Mouse (Mus musculus): ENCODE measurements around the gene Zfp697. TPM values are rescaled to one million over a fixed set of nuclear protein-coding genes. Genes with fewer than 3 reads are reported as not detected.
A peak's percentile ranks its signal among the peaks of the same experiment; 100 is the strongest.

Zfp697 gene
- polyA plus RNA-seq, 1 experiment from 2014 or later, result 9.4 TPM

GRCm38 (mm10) chr3:98353892-98354291 lies 28.4 kb upstream of the Zfp697 start:
- Histone ChIP-seq H3K4me1 (no peaks in the 10 kb centered on the region), H3K36me3 (no peaks in the 10 kb centered on the region), H3K27ac (no peak overlapping the region), H3K27me3 (ENCODE audit: low read depth, poor library complexity, severe bottlenecking) (no peaks in the 10 kb centered on the region), H3K9me3 (replicated peaks) (no peaks in the 10 kb centered on the region), H3K4me3 (no peak overlapping the region)
- DNase-seq (ENCODE audit: low spot score), result peak; percentile 59
- WGBS, result 35% methylated on average over 7 of the region's 7 CpGs

- no peak for DNase-seq (ENCODE audit: low spot score)
- Histone ChIP-seq H3K36me3 (no peaks in the 10 kb centered on the region), H3K27ac (no peak overlapping the region)
These were observed 26.8 kb upstream of the Zfp697 start for GRCm38 (mm10) chr3:98355344-98356025.

GRCm38 (mm10) chr3:98356026-98356365 lies 26.3 kb upstream of the Zfp697 start:
- Histone ChIP-seq H3K27ac (no peak overlapping the region), H3K4me1 (no peaks in the 10 kb centered on the region)
- WGBS, result 76% methylated on average over 6 of the region's 6 CpGs

More at GRCm38 (mm10) chr3:98355344-98356025, 26.8 kb upstream of the Zfp697 start:
- Histone ChIP-seq H3K4me1 (no peaks in the 10 kb centered on the region), H3K4me3 (no peak overlapping the region), H3K27me3 (ENCODE audit: low read depth, poor library complexity, severe bottlenecking) (no peaks in the 10 kb centered on the region), H3K9me3 (replicated peaks) (no peaks in the 10 kb centered on the region)
- WGBS, result 76% methylated on average over 10 of the region's 10 CpGs

GRCm38 (mm10) chr3:98356632-98357370 lies 25.5 kb upstream of the Zfp697 start:
- no peak for DNase-seq (ENCODE audit: low spot score)
- Histone ChIP-seq H3K9me3 (replicated peaks) (no peaks in the 10 kb centered on the region), H3K27me3 (ENCODE audit: low read depth, poor library complexity, severe bottlenecking) (no peaks in the 10 kb centered on the region), H3K4me3 (no peak overlapping the region), H3K4me1 (no peaks in the 10 kb centered on the region), H3K36me3 (no peaks in the 10 kb centered on the region), H3K27ac (no peak overlapping the region)
- 64% methylated on average over 3 of the region's 3 CpGs for WGBS

More at GRCm38 (mm10) chr3:98356026-98356365, 26.3 kb upstream of the Zfp697 start:
- Histone ChIP-seq H3K36me3 (no peaks in the 10 kb centered on the region), H3K27me3 (ENCODE audit: low read depth, poor library complexity, severe bottlenecking) (no peaks in the 10 kb centered on the region), H3K4me3 (no peak overlapping the region), H3K9me3 (replicated peaks) (no peaks in the 10 kb centered on the region)
- no peak for DNase-seq (ENCODE audit: low spot score)

- DNase-seq (ENCODE audit: low spot score), result no peak
- H3K27me3 ChIP-seq (ENCODE audit: low read depth, poor library complexity, severe bottlenecking), result no peaks in the 10 kb centered on the region
- H3K36me3 ChIP-seq, result no peaks in the 10 kb centered on the region
- H3K4me1 ChIP-seq, result no peaks in the 10 kb centered on the region
- no peaks in the 10 kb centered on the region for H3K9me3 ChIP-seq (replicated peaks)
- no peak overlapping the region for H3K27ac ChIP-seq
- 36% methylated on average over 2 of the region's 2 CpGs for WGBS
- no peak overlapping the region for H3K4me3 ChIP-seq
These were observed 19.5 kb upstream of the Zfp697 start for GRCm38 (mm10) chr3:98362753-98363152.

GRCm38 (mm10) chr3:98366086-98366485 lies 16.2 kb upstream of the Zfp697 start:
- no peak overlapping the region for H3K27ac ChIP-seq

GRCm38 (mm10) chr3:98366823-98367222 lies 15.4 kb upstream of the Zfp697 start:
- no peaks in the 10 kb centered on the region for H3K27me3 ChIP-seq (ENCODE audit: low read depth, poor library complexity, severe bottlenecking)
- no peak overlapping the region for H3K4me3 ChIP-seq
- H3K27ac ChIP-seq, result no peak overlapping the region
- DNase-seq (ENCODE audit: low spot score), result no peak
- WGBS, result 84% methylated on average over 4 of the region's 4 CpGs
- no peaks in the 10 kb centered on the region for H3K36me3 ChIP-seq
- no peaks in the 10 kb centered on the region for H3K4me1 ChIP-seq
- no peaks in the 10 kb centered on the region for H3K9me3 ChIP-seq (replicated peaks)

More at GRCm38 (mm10) chr3:98366086-98366485, 16.2 kb upstream of the Zfp697 start:
- Histone ChIP-seq H3K9me3 (replicated peaks) (no peaks in the 10 kb centered on the region), H3K4me3 (no peak overlapping the region), H3K36me3 (no peaks in the 10 kb centered on the region), H3K27me3 (ENCODE audit: low read depth, poor library complexity, severe bottlenecking) (no peaks in the 10 kb centered on the region), H3K4me1 (no peaks in the 10 kb centered on the region)
- WGBS, result 86% methylated on average over 3 of the region's 3 CpGs
- DNase-seq (ENCODE audit: low spot score), result no peak

- H3K27ac ChIP-seq, result no peak overlapping the region
- DNase-seq (ENCODE audit: low spot score), result no peak
- H3K9me3 ChIP-seq (replicated peaks), result no peaks in the 10 kb centered on the region
- no peaks in the 10 kb centered on the region for H3K27me3 ChIP-seq (ENCODE audit: low read depth, poor library complexity, severe bottlenecking)
- no peaks in the 10 kb centered on the region for H3K4me1 ChIP-seq
- no peaks in the 10 kb centered on the region for H3K36me3 ChIP-seq
- 76% methylated on average over 4 of the region's 4 CpGs for WGBS
- no peak overlapping the region for H3K4me3 ChIP-seq
These were observed 14.0 kb upstream of the Zfp697 start for GRCm38 (mm10) chr3:98368283-98368682.

- DNase-seq (ENCODE audit: low spot score), result no peak
- no peaks in the 10 kb centered on the region for H3K36me3 ChIP-seq
- 94% methylated on average over 2 of the region's 2 CpGs for WGBS
- H3K4me1 ChIP-seq, result no peaks in the 10 kb centered on the region
- H3K27me3 ChIP-seq (ENCODE audit: low read depth, poor library complexity, severe bottlenecking), result no peaks in the 10 kb centered on the region
- H3K4me3 ChIP-seq, result no peak overlapping the region
- H3K9me3 ChIP-seq (replicated peaks), result no peaks in the 10 kb centered on the region
- H3K27ac ChIP-seq, result no peak overlapping the region
These were observed 13.5 kb upstream of the Zfp697 start for GRCm38 (mm10) chr3:98368776-98369175.

GRCm38 (mm10) chr3:98374062-98374719 lies 8.1 kb upstream of the Zfp697 start:
- no peaks in the 10 kb centered on the region for H3K4me1 ChIP-seq
- H3K9me3 ChIP-seq (replicated peaks), result no peaks in the 10 kb centered on the region
- DNase-seq (ENCODE audit: low spot score), result no peak
- H3K4me3 ChIP-seq, result no peak overlapping the region
- H3K27ac ChIP-seq, result no peak overlapping the region
- WGBS, result 87% methylated on average over 3 of the region's 3 CpGs
- no peaks in the 10 kb centered on the region for H3K36me3 ChIP-seq
- H3K27me3 ChIP-seq (ENCODE audit: low read depth, poor library complexity, severe bottlenecking), result no peaks in the 10 kb centered on the region

GRCm38 (mm10) chr3:98374980-98375379 lies 7.3 kb upstream of the Zfp697 start:
- no peak overlapping the region for H3K4me3 ChIP-seq
- 88% methylated on average over 5 of the region's 5 CpGs for WGBS
- no peaks in the 10 kb centered on the region for H3K36me3 ChIP-seq
- no peaks in the 10 kb centered on the region for H3K9me3 ChIP-seq (replicated peaks)
- no peak overlapping the region for H3K27ac ChIP-seq
- no peaks in the 10 kb centered on the region; the same call in 1 of the 2 replicates for H3K27me3 ChIP-seq (ENCODE audit: low read depth, poor library complexity, severe bottlenecking)
- no peak for DNase-seq (ENCODE audit: low spot score)
- H3K4me1 ChIP-seq, result no peaks in the 10 kb centered on the region

GRCm38 (mm10) chr3:98378267-98378666 lies 4.0 kb upstream of the Zfp697 start:
- no peaks in the 10 kb centered on the region for H3K9me3 ChIP-seq (replicated peaks)
- H3K36me3 ChIP-seq, result no peaks in the 10 kb centered on the region
- no peak overlapping the region for H3K27ac ChIP-seq
- DNase-seq (ENCODE audit: low spot score), result no peak
- WGBS, result 90% methylated on average over 4 of the region's 4 CpGs
- H3K4me1 ChIP-seq, result peaks cover 14% of the 10 kb centered on the region
- no peaks in the 10 kb centered on the region; the same call in 1 of the 2 replicates for H3K27me3 ChIP-seq (ENCODE audit: low read depth, poor library complexity, severe bottlenecking)
- H3K4me3 ChIP-seq, result no peak overlapping the region

GRCm38 (mm10) chr3:98379236-98379635 lies 3.0 kb upstream of the Zfp697 start:
- no peak for DNase-seq (ENCODE audit: low spot score)
- Histone ChIP-seq H3K27me3 (ENCODE audit: low read depth, poor library complexity, severe bottlenecking) (no peaks in the 10 kb centered on the region; the same call in 1 of the 2 replicates), H3K4me1 (peaks cover 19% of the 10 kb centered on the region), H3K36me3 (no peaks in the 10 kb centered on the region), H3K9me3 (replicated peaks) (no peaks in the 10 kb centered on the region), H3K27ac (no peak overlapping the region), H3K4me3 (no peak overlapping the region)
- 17% methylated on average over 7 of the region's 7 CpGs for WGBS

Data from limb, embryonic 10.5 days (tissue).